In the genomic region with DNA sequence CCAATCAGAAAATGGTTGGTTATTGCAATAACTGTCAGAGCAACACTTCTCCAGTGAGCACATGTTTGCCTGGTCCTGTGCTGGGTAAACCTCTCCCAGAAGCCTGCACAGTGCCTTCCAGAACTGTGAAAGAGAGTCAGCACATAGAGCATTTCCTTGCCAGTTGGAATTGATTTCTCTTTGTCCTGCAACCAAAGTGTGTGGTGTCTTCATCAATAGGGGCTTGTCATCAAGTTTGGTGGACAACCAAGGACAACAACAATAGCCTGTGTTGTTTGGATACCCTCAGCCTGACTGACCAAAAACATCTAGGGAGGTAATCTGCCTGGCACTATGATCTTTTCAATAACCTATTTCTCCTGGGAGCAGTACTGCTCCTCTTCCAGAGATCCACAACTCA, we compare ENCODE assay signal across 15 mouse cellular contexts.
DNase-seq lines count a peak whose midpoint lies in the region.
"Had no signal": no experiment of that assay in that cellular context is flagged by ENCODE, and none has a peak within 500 bp of the region (broad histone marks: within the 10 kb centered on the region; RNA-seq: fewer than 3 reads in every experiment).

No protein-coding gene starts in this region.

- DNase-seq in cerebellum, adult 9-11 months = peak; percentile 2
- no peak for DNase-seq in cerebellum, adult 18-20 months
- peak; percentile 14 for DNase-seq in layer of hippocampus, adult 9-11 months
- DNase-seq in layer of hippocampus, postnatal 25 days (ENCODE audit: extremely low spot score in 1 of 2, low spot score in 1 of 2) = no peak
- DNase-seq in brain, adult 2 months (ENCODE audit: low read depth, low spot score) = peak; percentile 86
- no peak for DNase-seq in thymus, postnatal 0 days (ENCODE audit: low spot score)
- DNase-seq: adrenal gland, adult 8-10 months; adrenal gland, postnatal 25 days; cerebellum, adult 2 months; cerebellum, postnatal 10 days; cerebellum, postnatal 36 days; gastrocnemius, postnatal 25 days; heart, adult 18-20 months; heart, postnatal 10 days; heart, postnatal 36 days had no signal

Comparison
In these comparisons a context has a peak if more than half of its experiments do, and no peak if none do; other contexts are left out.
1. DNase-seq: peak in cerebellum, adult 9-11 months (single experiment), layer of hippocampus, adult 9-11 months (single experiment) and brain, adult 2 months (single experiment); none in cerebellum, adult 18-20 months (0 of 2), layer of hippocampus, postnatal 25 days (0 of 2) and thymus, postnatal 0 days (single experiment).